Mouse (Mus musculus): ENCODE measurements around the gene Treml2.
"Not testable (repeated sequence)": the region's sequence is repeated elsewhere in the genome, so short reads cannot be mapped to it uniquely, and the experiment has no call there.

DNA sequence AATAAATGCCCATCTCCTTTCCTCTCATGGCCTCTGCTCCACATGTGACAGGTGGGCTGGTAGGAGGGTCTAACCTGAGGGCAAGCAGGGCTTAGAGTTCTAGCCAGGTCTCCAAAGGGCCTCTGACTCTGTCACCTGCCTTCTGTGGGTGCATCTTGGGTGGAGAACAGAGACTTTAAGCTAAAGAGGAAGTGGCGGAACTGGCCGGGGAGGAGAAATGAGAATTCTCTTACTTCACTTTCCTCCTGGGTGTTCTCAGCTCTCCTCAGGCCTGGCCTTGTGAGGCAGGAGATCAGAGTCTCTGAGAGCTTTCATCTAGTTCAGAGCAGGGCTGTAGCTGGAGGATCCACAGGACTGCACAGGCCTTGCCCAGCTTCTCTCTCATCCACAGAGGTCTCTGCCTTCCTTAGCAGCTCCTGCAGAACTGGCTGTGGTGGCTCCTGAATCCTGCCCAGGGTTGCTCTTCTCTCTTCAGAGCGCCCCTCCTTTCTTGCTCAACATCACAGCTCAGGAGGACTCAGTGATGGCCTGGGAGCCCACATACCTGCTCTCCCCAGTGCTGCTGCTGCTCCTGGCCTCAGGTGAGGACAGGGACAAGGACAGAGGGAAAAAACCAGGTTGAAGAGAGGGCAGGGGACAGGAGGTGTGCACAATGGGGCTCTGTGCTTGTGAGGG is 16.7 kb downstream of the Treml2 start, which contains the start of gene B430306N03Rik:
- TF ChIP-seq POLR2A, EP300 (IDR thresholded peaks at IDR 0.05; ENCODE audit: insufficient read depth, low read depth, low read length): not testable (repeated sequence)

All from heart, adult 2 months (tissue).